Mouse (Mus musculus): ENCODE measurements at regions not wholly inside any gene's neighbourhood (a gene's known extent, or its start where the extent isn't known, plus 50 kb on each side); places are given as distances from the start of the nearest gene placed in this dataset.

GRCm38 (mm10) chr15:52565449-52565851 lies 1319.3 kb upstream of the Gm7489 start:
- no peak for DNase-seq (ENCODE audit: low read depth, low spot score)

DNA sequence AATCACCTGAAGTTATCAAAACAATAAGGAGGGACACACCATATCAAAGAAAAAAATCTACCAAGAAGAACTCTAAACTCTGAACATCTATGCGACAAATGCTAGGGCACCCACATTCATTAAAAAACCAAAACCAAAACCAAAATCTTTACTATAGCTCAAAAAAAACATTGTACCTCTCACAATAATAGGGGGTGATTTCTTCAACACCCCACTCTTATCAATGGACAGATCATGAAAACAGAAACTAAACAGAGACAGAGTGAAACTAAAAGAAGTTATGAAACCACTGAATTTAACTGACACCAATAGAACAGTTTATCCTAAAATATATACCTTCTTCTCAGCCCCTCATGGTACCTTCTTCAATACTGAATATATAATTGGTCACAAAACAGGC lies 1314.5 kb upstream of the Gm7489 start:
- DNase-seq (ENCODE audit: low read depth, low spot score): no peak

DNA sequence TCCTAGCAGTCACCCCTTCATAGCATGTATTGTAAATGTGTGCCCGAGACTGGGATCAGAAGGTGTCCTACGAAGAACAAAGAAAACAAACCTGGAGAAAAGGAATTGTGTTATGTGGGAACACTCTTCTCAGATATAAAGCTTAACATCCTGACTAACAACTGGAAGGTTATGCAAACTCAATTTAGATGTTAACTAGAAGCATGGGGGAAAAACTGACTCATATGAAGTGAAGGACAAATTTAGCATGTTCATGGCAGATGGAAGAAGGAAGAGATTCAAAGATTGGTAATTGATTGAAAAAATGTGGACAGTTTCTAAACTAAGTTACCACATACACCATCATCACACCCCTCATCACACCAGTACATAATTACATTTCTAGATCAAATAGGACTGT lies 1307.1 kb upstream of the Gm7489 start:
- DNase-seq (ENCODE audit: low read depth, low spot score): no peak

GRCm38 (mm10) chr15:52589391-52589790 lies 1295.3 kb upstream of the Gm7489 start:
- DNase-seq (ENCODE audit: low read depth, low spot score): no peak

- DNase-seq (ENCODE audit: low read depth, low spot score): no peak
These were observed 1285.2 kb upstream of the Gm7489 start for GRCm38 (mm10) chr15:52599511-52599910.

GRCm38 (mm10) chr15:52599957-52600356 lies 1284.7 kb upstream of the Gm7489 start:
- DNase-seq (ENCODE audit: low read depth, low spot score): no peak

- DNase-seq (ENCODE audit: low read depth, low spot score): no peak
These were observed 1244.9 kb upstream of the Gm7489 start for GRCm38 (mm10) chr15:52639790-52640189.

GRCm38 (mm10) chr15:52645961-52646360 lies 1238.7 kb upstream of the Gm7489 start:
- DNase-seq (ENCODE audit: low read depth, low spot score): no peak

- no peak for DNase-seq (ENCODE audit: low read depth, low spot score)
These were observed 1226.8 kb upstream of the Gm7489 start for GRCm38 (mm10) chr15:52657916-52658315.

All from R1 (cell line).